Mouse (Mus musculus): ENCODE results near the gene Slc38a9. TPM values are rescaled to one million over a fixed set of nuclear protein-coding genes. Genes with fewer than 3 reads are reported as not detected.

Gene Slc38a9
- polyA plus RNA-seq, 1 experiment = 11.5 TPM

GRCm38 (mm10) chr13:112742076-112742830 lies 81.7 kb downstream of the Slc38a9 start:
- H3K27ac ChIP-seq (ENCODE audit: insufficient read depth, low read length) = no peak overlapping the region
- peaks cover 9% of the 10 kb centered on the region for H3K4me1 ChIP-seq (ENCODE audit: control insufficient read depth, insufficient read depth, low read length)
- TF ChIP-seq POLR2A (IDR thresholded peaks at IDR 0.05; ENCODE audit: low read depth, low read length) (no peak), CTCF (IDR thresholded peaks at IDR 0.05; ENCODE audit: borderline replicate concordance, insufficient read depth, low read length) (no peak)
- no peak overlapping the region for H3K4me3 ChIP-seq (ENCODE audit: insufficient read depth, low read length)

DNA sequence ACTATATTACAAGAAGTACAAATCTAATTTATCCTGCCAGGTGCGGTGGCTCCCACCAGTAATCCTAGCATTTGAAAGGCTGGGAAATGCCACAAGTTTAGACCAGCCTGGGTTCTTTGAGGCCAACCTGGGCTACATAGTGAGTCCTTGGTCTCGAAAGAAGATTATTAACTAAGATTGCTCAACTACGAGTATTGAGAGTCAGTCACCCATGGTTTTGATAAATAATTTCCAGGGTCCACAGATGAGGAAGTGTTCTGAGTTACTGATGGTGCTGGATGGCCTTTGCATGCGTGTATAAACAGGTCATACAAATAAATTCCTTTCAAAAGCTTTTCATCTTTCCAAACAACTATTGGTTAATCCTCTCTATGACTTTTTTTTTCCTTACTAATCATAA lies 83.1 kb downstream of the Slc38a9 start:
- peaks cover 9% of the 10 kb centered on the region for H3K4me1 ChIP-seq (ENCODE audit: control insufficient read depth, insufficient read depth, low read length)
- no peak overlapping the region for H3K4me3 ChIP-seq (ENCODE audit: insufficient read depth, low read length)
- TF ChIP-seq CTCF (IDR thresholded peaks at IDR 0.05; ENCODE audit: borderline replicate concordance, insufficient read depth, low read length) (no peak), POLR2A (IDR thresholded peaks at IDR 0.05; ENCODE audit: low read depth, low read length) (no peak)
- peak overlapping the region; percentile 59; the same call in 1 of the 2 replicates for H3K27ac ChIP-seq (ENCODE audit: insufficient read depth, low read length)

DNA sequence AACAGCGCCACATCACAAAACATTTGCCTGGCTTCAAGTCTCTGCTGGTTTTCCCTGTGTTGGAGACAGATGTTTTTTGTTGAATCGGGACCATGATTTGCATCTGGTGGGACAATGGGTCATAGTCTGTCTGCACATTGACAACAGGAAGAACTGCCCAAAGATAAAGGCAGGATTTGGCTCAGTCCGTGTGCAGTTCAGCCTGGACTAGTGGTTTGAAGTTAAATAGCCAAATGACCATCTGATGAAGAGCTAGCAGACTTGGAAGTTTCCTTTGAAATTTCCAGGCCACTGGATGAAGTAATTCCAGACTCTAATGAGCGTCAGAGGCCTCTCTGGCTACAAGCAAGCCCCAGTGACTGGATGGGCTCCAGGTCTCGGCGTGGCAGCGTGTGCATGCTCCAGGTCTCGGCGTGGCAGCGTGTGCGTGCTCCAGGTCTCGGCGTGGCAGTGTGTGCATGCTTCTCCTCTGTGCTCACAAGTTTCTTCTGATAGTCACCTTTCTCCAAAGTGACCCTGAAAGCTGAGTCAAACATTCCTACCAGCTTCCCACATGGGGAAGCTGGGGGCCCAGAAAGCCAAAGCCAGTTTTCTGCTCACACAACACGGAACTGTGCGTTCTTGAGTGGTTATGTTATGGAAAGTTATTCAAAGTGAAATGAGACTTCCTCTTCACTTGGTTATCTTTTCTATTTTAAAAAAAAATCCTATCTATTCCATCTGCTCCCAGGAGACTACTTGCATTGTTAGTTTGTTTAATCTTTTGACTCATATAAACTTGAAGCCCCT lies 83.7 kb downstream of the Slc38a9 start:
- Histone ChIP-seq H3K27ac (ENCODE audit: insufficient read depth, low read length) (peak overlapping the region; percentile 59), H3K4me3 (ENCODE audit: insufficient read depth, low read length) (no peak overlapping the region), H3K4me1 (ENCODE audit: control insufficient read depth, insufficient read depth, low read length) (peaks cover 9% of the 10 kb centered on the region)
- no peak for TF ChIP-seq POLR2A (IDR thresholded peaks at IDR 0.05; ENCODE audit: low read depth, low read length)
- TF ChIP-seq CTCF (IDR thresholded peaks at IDR 0.05; ENCODE audit: borderline replicate concordance, insufficient read depth, low read length) = no peak

DNA sequence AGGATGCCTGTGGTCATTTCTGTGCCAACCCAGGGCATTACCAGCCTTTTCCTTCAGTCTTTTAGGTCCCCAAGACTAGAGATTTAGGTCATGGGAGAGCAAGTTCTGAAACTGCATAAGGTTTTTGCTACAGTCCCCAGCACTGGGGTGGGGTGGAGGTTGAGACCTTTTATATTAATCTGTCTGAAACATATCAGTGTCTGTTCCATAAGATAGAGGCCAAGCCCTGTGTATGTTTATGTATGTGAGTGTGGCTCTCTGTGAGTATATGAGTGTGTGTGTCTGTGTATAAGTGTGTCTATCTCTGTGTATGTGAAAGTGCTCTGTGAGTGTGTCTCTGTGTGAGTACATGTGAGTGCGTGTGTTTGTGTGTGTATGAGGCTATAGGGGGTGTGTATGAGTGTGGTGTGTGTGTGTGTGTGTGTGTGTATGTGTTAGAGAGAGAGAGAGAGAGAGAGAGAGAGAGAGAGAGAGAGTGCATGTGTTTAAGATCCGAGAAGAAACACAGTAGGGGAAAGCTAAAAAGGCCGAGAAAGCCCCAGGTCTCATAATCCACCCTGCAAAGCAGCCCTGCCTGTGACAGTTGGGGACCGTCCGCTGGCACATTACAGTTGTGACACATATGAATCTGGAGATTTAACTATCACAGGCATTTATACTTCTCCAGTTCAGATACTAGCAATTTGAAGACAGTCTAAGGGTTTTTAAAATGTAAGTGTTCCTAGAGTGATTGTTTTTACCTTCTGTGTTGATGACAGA lies 85.6 kb downstream of the Slc38a9 start:
- Histone ChIP-seq H3K27ac (ENCODE audit: insufficient read depth, low read length) (peak overlapping the region; percentile 17; the same call in 1 of the 2 replicates), H3K4me1 (ENCODE audit: control insufficient read depth, insufficient read depth, low read length) (peaks cover 5% of the 10 kb centered on the region; the same call in 1 of the 2 replicates), H3K4me3 (ENCODE audit: insufficient read depth, low read length) (no peak overlapping the region)
- no peak for TF ChIP-seq CTCF (IDR thresholded peaks at IDR 0.05; ENCODE audit: borderline replicate concordance, insufficient read depth, low read length)
- no peak for TF ChIP-seq POLR2A (IDR thresholded peaks at IDR 0.05; ENCODE audit: low read depth, low read length)

- H3K27ac ChIP-seq (ENCODE audit: insufficient read depth, low read length) = no peak overlapping the region
Observed at GRCm38 (mm10) chr13:112746695-112747055, 86.1 kb downstream of the Slc38a9 start.

DNA sequence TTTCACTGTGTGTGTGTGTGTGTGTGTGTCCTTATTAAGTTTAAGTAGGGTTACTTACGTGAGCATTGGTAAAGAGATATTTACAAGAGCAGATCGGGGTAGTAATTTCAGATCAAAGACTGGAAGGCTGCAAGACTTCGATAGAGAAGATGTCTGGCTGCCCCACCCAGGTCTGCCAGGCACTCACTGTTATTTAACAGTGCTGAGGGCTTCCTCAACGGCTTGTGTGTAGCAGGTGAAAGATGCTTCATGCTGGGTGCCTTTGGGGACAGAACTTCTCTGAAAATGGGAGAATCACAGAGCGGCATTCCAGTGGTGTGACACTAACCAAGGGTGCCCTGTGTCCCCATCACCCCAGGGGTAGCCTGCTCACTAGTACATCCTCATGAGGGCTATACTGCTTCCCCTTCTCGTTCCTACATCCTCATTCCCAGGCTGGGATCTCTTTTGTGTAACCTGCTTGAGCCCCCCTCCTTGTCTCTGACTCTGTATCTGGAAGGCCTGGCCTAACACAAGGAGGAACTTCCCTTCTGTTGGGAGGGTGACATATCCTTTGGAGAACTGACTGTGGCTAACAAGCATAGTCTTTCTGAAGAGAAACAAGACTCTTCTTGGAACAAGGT lies 87.4 kb downstream of the Slc38a9 start:
- H3K4me1 ChIP-seq (ENCODE audit: control insufficient read depth, insufficient read depth, low read length) = peaks cover 5% of the 10 kb centered on the region; the same call in 1 of the 2 replicates
- H3K27ac ChIP-seq (ENCODE audit: insufficient read depth, low read length) = no peak overlapping the region
- TF ChIP-seq POLR2A (IDR thresholded peaks at IDR 0.05; ENCODE audit: low read depth, low read length) (no peak), CTCF (IDR thresholded peaks at IDR 0.05; ENCODE audit: borderline replicate concordance, insufficient read depth, low read length) (no peak)
- H3K4me3 ChIP-seq (ENCODE audit: insufficient read depth, low read length) = no peak overlapping the region

More at GRCm38 (mm10) chr13:112746695-112747055, 86.1 kb downstream of the Slc38a9 start:
- H3K4me1 ChIP-seq (ENCODE audit: control insufficient read depth, insufficient read depth, low read length) = peaks cover 5% of the 10 kb centered on the region; the same call in 1 of the 2 replicates
- H3K4me3 ChIP-seq (ENCODE audit: insufficient read depth, low read length) = no peak overlapping the region
- TF ChIP-seq CTCF (IDR thresholded peaks at IDR 0.05; ENCODE audit: borderline replicate concordance, insufficient read depth, low read length) = no peak
- no peak for TF ChIP-seq POLR2A (IDR thresholded peaks at IDR 0.05; ENCODE audit: low read depth, low read length)

DNA sequence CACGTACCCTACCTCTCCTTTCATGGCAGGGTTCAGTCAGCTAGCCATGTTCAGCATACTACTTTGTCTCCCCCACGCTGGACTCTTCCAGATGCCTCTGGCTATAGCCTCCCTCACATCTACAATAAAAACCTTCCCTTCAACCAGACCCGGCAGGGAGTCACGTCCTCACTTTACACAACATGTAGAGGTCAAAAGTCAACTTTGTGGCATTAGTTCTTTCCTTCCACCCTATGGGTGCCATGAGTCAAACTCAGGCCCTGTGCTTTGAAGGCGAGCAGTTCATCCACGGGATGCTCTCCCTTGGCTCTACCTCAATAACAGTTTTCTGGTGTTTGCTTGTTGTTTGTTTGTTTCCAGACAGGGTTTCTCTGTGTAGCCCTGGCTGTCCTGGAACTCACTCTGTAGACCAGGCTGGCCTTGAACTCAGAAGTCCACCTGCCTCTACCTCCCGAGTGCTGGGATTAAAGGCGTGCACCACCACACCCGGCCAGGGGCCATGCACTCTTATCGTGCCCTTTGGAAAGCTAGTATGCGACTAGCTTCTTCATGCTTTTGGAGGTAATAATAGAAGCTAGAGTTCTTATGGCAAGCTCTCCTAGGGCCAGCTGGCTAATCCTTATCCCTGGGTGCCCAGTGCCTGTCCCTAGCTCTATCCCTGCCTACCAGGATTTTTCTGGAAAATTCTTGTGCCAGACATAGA lies 88.4 kb downstream of the Slc38a9 start:
- Histone ChIP-seq H3K4me3 (ENCODE audit: insufficient read depth, low read length) (no peak overlapping the region), H3K27ac (ENCODE audit: insufficient read depth, low read length) (no peak overlapping the region), H3K4me1 (ENCODE audit: control insufficient read depth, insufficient read depth, low read length) (peaks cover 7% of the 10 kb centered on the region; the same call in 1 of the 2 replicates)
- no peak for TF ChIP-seq POLR2A (IDR thresholded peaks at IDR 0.05; ENCODE audit: low read depth, low read length)
- TF ChIP-seq CTCF (IDR thresholded peaks at IDR 0.05; ENCODE audit: borderline replicate concordance, insufficient read depth, low read length) = no peak

- Histone ChIP-seq H3K4me1 (ENCODE audit: control insufficient read depth, insufficient read depth, low read length) (peaks cover 5% of the 10 kb centered on the region; the same call in 1 of the 2 replicates), H3K27ac (ENCODE audit: insufficient read depth, low read length) (no peak overlapping the region), H3K4me3 (ENCODE audit: insufficient read depth, low read length) (no peak overlapping the region)
- no peak for TF ChIP-seq CTCF (IDR thresholded peaks at IDR 0.05; ENCODE audit: borderline replicate concordance, insufficient read depth, low read length)
- no peak for TF ChIP-seq POLR2A (IDR thresholded peaks at IDR 0.05; ENCODE audit: low read depth, low read length)
Observed at GRCm38 (mm10) chr13:112749881-112750280, 89.3 kb downstream of the Slc38a9 start.
